Mouse (Mus musculus) thymus, adult 18-20 months (tissue): ENCODE data around the gene Map6d1.

Source experiments
- DNase-seq, 2 experiments: peaks; one replicate each; pipeline ENCODE4 v3.0.0; 2022; ENCODE audit warnings: mixed read lengths in 2 of 2

Gene Map6d1

GRCm38 (mm10) chr16:20240468-20241414 lies at the start of gene Map6d1:
TSS of gene Map6d1 (minus strand) at chr16:20241358.
- no peak for DNase-seq

GRCm38 (mm10) chr16:20280238-20280637 lies 39.1 kb upstream of the Map6d1 start:
- no peak for DNase-seq

- no peak for DNase-seq
Observed at GRCm38 (mm10) chr16:20279395-20279794, 38.2 kb upstream of the Map6d1 start.

GRCm38 (mm10) chr16:20272994-20273393 lies 31.8 kb upstream of the Map6d1 start:
- no peak for DNase-seq

GRCm38 (mm10) chr16:20271339-20271738 lies 30.2 kb upstream of the Map6d1 start:
- no peak for DNase-seq

GRCm38 (mm10) chr16:20265089-20265488 lies 23.9 kb upstream of the Map6d1 start:
- no peak for DNase-seq

- no peak for DNase-seq
Observed at GRCm38 (mm10) chr16:20257926-20258325, 16.8 kb upstream of the Map6d1 start.

GRCm38 (mm10) chr16:20248442-20249174 lies 7.5 kb upstream of the Map6d1 start:
- DNase-seq = no peak

GRCm38 (mm10) chr16:20247103-20247502 lies 5.9 kb upstream of the Map6d1 start:
- no peak for DNase-seq

- no peak for DNase-seq
Observed at GRCm38 (mm10) chr16:20238646-20239045, 2.5 kb downstream of the Map6d1 start.

- no peak for DNase-seq
Observed at GRCm38 (mm10) chr16:20237426-20237825, 3.7 kb downstream of the Map6d1 start.

- no peak for DNase-seq
Observed at GRCm38 (mm10) chr16:20234406-20234805, 6.8 kb downstream of the Map6d1 start.

GRCm38 (mm10) chr16:20228167-20228566 lies 13.0 kb downstream of the Map6d1 start:
- DNase-seq = no peak

- DNase-seq = no peak
Observed at GRCm38 (mm10) chr16:20227504-20227903, 13.7 kb downstream of the Map6d1 start.

- DNase-seq = no peak
Observed at GRCm38 (mm10) chr16:20226676-20227075, 14.5 kb downstream of the Map6d1 start.

GRCm38 (mm10) chr16:20222726-20223125 lies 18.4 kb downstream of the Map6d1 start:
- DNase-seq = no peak

GRCm38 (mm10) chr16:20213591-20214226 lies 27.4 kb downstream of the Map6d1 start:
- DNase-seq = peak in 1 of 2 experiments; percentile 9

- no peak for DNase-seq
Observed at GRCm38 (mm10) chr16:20199501-20200201, 41.5 kb downstream of the Map6d1 start.

- DNase-seq = no peak
Observed at GRCm38 (mm10) chr16:20196962-20197361, 44.2 kb downstream of the Map6d1 start.

- DNase-seq = no peak
Observed at GRCm38 (mm10) chr16:20195546-20195945, 45.6 kb downstream of the Map6d1 start.

- DNase-seq = no peak
Observed at GRCm38 (mm10) chr16:20192043-20192442, 49.1 kb downstream of the Map6d1 start.

GRCm38 (mm10) chr16:20191161-20191882 lies 49.8 kb downstream of the Map6d1 start:
- no peak for DNase-seq
